Mouse (Mus musculus): Measurements from ENCODE around the gene Tmcc3.

- TF ChIP-seq CTCF (conservative IDR thresholded peaks at IDR 0.05; ENCODE audit: low read length) (no peak), POU5F1 (IDR thresholded peaks at IDR 0.05; ENCODE audit: borderline replicate concordance, low read length) (no peak), NANOG (IDR thresholded peaks at IDR 0.05; ENCODE audit: borderline replicate concordance, low read length) (no peak)
Observed at GRCm38 (mm10) chr10:94350896-94351661, 39.3 kb downstream of the Tmcc3 start.
